ENCODE assay signal across 9 mouse cellular contexts in genomic region chr3:92080462-92081284, GRCm38 (mm10). TPM values are rescaled to one million over a fixed set of nuclear protein-coding genes. Genes with fewer than 3 reads are reported as not detected.
A peak's percentile ranks its signal among the peaks of the same experiment; 100 is the strongest.
DNase-seq lines count a peak whose midpoint lies in the region; ATAC-seq and TF ChIP-seq lines count a peak whose summit lies in the region.
"Had no signal": no experiment of that assay in that cellular context is flagged by ENCODE, and none has a peak within 500 bp of the region (broad histone marks: within the 10 kb centered on the region; RNA-seq: fewer than 3 reads in every experiment).

No protein-coding gene starts in this region.

- H3K9me3 ChIP-seq in intestine, embryonic 15.5 days, result no peaks in the 10 kb centered on the region

- H3K27ac ChIP-seq in cortical plate, adult 2 months (ENCODE audit: insufficient read depth, low read length), result peak overlapping the region; percentile 100
- H3K27ac ChIP-seq in intestine, embryonic 15.5 days, result no peak overlapping the region

- peak; percentile 70 to 78 for DNase-seq in adrenal gland, adult 18-20 months (ENCODE audit: low spot score in 2 of 2)
- DNase-seq in gastrocnemius, postnatal 36 days, result peak; percentile 27 to 46
- DNase-seq in left cerebral cortex, postnatal 14 days (ENCODE audit: low spot score in 2 of 2), result peak; percentile 65 to 69
- DNase-seq in spleen, postnatal 10 days (ENCODE audit: low spot score in 2 of 2), result peak; percentile 9 to 39

- H3K4me1 ChIP-seq in cortical plate, adult 2 months (ENCODE audit: control insufficient read depth, insufficient read depth, low read length), result no peaks in the 10 kb centered on the region
- H3K4me1 ChIP-seq in intestine, embryonic 15.5 days (replicated peaks), result no peaks in the 10 kb centered on the region

- peak overlapping the region; percentile 98 for H3K4me2 ChIP-seq in intestine, embryonic 15.5 days (replicated peaks)

- no peak for TF ChIP-seq CTCF in cortical plate, adult 2 months (IDR thresholded peaks at IDR 0.05; ENCODE audit: extremely low read depth, insufficient read depth, low read length)

- under 1% methylated on average over 73 of the region's 82 CpGs for WGBS in intestine, embryonic 15.5 days

- no peak for TF ChIP-seq POLR2A in cortical plate, adult 2 months (IDR thresholded peaks at IDR 0.05; ENCODE audit: extremely low read depth, insufficient read depth, low read length)

- H3K36me3 ChIP-seq in intestine, embryonic 15.5 days, result no peaks in the 10 kb centered on the region

- peak overlapping the region; percentile 53 for H3K9ac ChIP-seq in intestine, embryonic 15.5 days

- ATAC-seq in intestine, embryonic 15.5 days, result peak; percentile 89
- peak; percentile 63 for ATAC-seq in megakaryocyte progenitor cell, adult 5-6 weeks (replicated peaks; ENCODE audit: poor library complexity)
- ATAC-seq in erythroid progenitor cell, adult 5-6 weeks (replicated peaks; ENCODE audit: low FRiP score, poor library complexity, severe bottlenecking), result no peak

- H3K4me3 ChIP-seq in cortical plate, adult 2 months (ENCODE audit: insufficient read depth, low read length), result peak overlapping the region; percentile 59
- peak overlapping the region; percentile 71 for H3K4me3 ChIP-seq in intestine, embryonic 15.5 days (replicated peaks)

- intact Hi-C loops in gastrocnemius, postnatal 36 days (cut with DNase I), result no loop called here
- intact Hi-C loops in left cerebral cortex, postnatal 14 days (cut with DNase I), result no loop called here

- peaks cover 10% of the 10 kb centered on the region; the same call in 1 of the 2 replicates for H3K27me3 ChIP-seq in intestine, embryonic 15.5 days (replicated peaks)

RNA-seq across cellular contexts. Expression of gene Lor, which starts 2.3 kb away (rescaled TPM):
- total RNA-seq in adrenal gland, adult 18-20 months (2021), result under 1 TPM in 1 of 2 experiments, not detected in 1; 0.16 TPM
- polyA plus RNA-seq in cortical plate, adult 2 months (2012; rRNA removed), result 4.0 and 4.9 TPM in 2 replicates
- total RNA-seq in gastrocnemius, postnatal 36 days (2021), result not detected
- 0.21 and 0.23 TPM in 2 replicates for polyA plus RNA-seq in intestine, embryonic 15.5 days (2015; fragmentation: Nextera tagmentation; extraction: Ambion mirVana)
- 1 to 10 TPM; 3.1 to 3.7 TPM for total RNA-seq in left cerebral cortex, postnatal 14 days (2021)
- total RNA-seq in megakaryocyte progenitor cell, adult 5-6 weeks (2015), result not detected in 2 replicates
- not detected in 2 replicates for total RNA-seq in megakaryocyte progenitor cell, adult 5-6 weeks (2017)
- not detected in 2 replicates for total RNA-seq in erythroid progenitor cell, adult 5-6 weeks (2015; ENCODE audit: low replicate concordance)
- total RNA-seq in erythroid progenitor cell, adult 5-6 weeks (2017; ENCODE audit: low replicate concordance), result not detected in 2 replicates

RNA-seq across cellular contexts. Expression of gene Prr9, which starts 43.1 kb away (rescaled TPM):
- total RNA-seq in adrenal gland, adult 18-20 months (2021), result not detected
- polyA plus RNA-seq in cortical plate, adult 2 months (2012; rRNA removed), result not detected in 2 replicates
- total RNA-seq in gastrocnemius, postnatal 36 days (2021), result not detected
- polyA plus RNA-seq in intestine, embryonic 15.5 days (2015; fragmentation: Nextera tagmentation; extraction: Ambion mirVana), result not detected in 2 replicates
- not detected for total RNA-seq in left cerebral cortex, postnatal 14 days (2021)
- total RNA-seq in megakaryocyte progenitor cell, adult 5-6 weeks (2015), result not detected in 2 replicates
- not detected in 2 replicates for total RNA-seq in megakaryocyte progenitor cell, adult 5-6 weeks (2017)
- not detected in 2 replicates for total RNA-seq in erythroid progenitor cell, adult 5-6 weeks (2015; ENCODE audit: low replicate concordance)
- 0.64 TPM in 1 of 2 replicates, not detected in the other for total RNA-seq in erythroid progenitor cell, adult 5-6 weeks (2017; ENCODE audit: low replicate concordance)
- polyA plus RNA-seq: gonadal fat pad, adult 2 months had no signal

Comparison
In these comparisons a context has a peak if more than half of its experiments do, and no peak if none do; other contexts are left out.
1. DNase-seq: peak in every context shown above with its lines; median percentile 74 in adrenal gland, adult 18-20 months; 67 in left cerebral cortex, postnatal 14 days; 36 in gastrocnemius, postnatal 36 days; 24 in spleen, postnatal 10 days.